Mouse (Mus musculus) intestine, embryonic 16.5 days (tissue): ENCODE measurements around the gene Tubb4b. TPM values are rescaled to one million over a fixed set of nuclear protein-coding genes. Genes with fewer than 3 reads are reported as not detected.
A peak's percentile ranks its signal among the peaks of the same experiment; 100 is the strongest.

ENCODE experiments used
- ATAC-seq: fragments of 200-750 bp; cut with Nextera tagmentation; 2 replicates; pipeline ENCODE4 v1.8.0; 2017; ENCODE audit warnings: moderate TSS enrichment, moderate library complexity
- H3K27ac ChIP-seq: fragments of 300-500 bp; sonication (generic); 2 replicates; pipeline ENCODE4 v1.5.1; 2014; ENCODE audit warnings: mild to moderate bottlenecking, low read length
- H3K27me3 ChIP-seq: fragments of 300-500 bp; sonication (generic); replicated peaks from 2 replicates; pipeline ENCODE4 v1.6.1; 2014; ENCODE audit warnings: low read length, control low read depth, mixed read lengths; ENCODE audit not compliant: control insufficient read depth, insufficient read depth
- H3K36me3 ChIP-seq: fragments of 300-500 bp; sonication (generic); 2 replicates; pipeline ENCODE4 v1.6.1; 2014; ENCODE audit warnings: low read length, control low read depth; ENCODE audit not compliant: control insufficient read depth, insufficient read depth
- H3K4me1 ChIP-seq: fragments of 300-500 bp; sonication (generic); 2 replicates; pipeline ENCODE4 v1.6.1; 2014; ENCODE audit warnings: low read length, control low read depth, mixed read lengths; ENCODE audit not compliant: control insufficient read depth, insufficient read depth
- H3K4me2 ChIP-seq: fragments of 300-500 bp; sonication (generic); 2 replicates; pipeline ENCODE4 v1.6.1; 2014; ENCODE audit warnings: low read depth, low read length, control low read depth
- H3K4me3 ChIP-seq: fragments of 300-500 bp; sonication (generic); 2 replicates; pipeline ENCODE4 v1.5.1; 2014; ENCODE audit warnings: mild to moderate bottlenecking, low read length
- H3K9ac ChIP-seq: fragments of 300-500 bp; sonication (generic); 2 replicates; pipeline ENCODE4 v1.6.1; 2014; ENCODE audit warnings: low read depth, low read length
- H3K9me3 ChIP-seq: fragments of 300-500 bp; sonication (generic); 2 replicates; pipeline ENCODE4 v1.6.1; 2016; ENCODE audit warnings: low read length, control low read depth; ENCODE audit not compliant: control insufficient read depth
- WGBS: fragments of 180-500 bp; shearing (Covaris S2); extraction: QIAGEN DNeasy Blood & Tissue Kit; methylation state at CpG from one replicate; pipeline ENCODE4 v1.1.7; 2014; 5-methylcytosine and 5-hydroxymethylcytosine counted together
- polyA plus RNA-seq: library from polyadenylated mRNA; unstranded; fragments of >200 nt; fragmentation: Nextera tagmentation; extraction: Ambion mirVana; gene quantifications from 2 replicates; pipeline ENCODE4 v1.2.1, GENCODE M21; 2015

Tubb4b gene
- polyA plus RNA-seq, 1 experiment from 2014 or later: 699 TPM

DNA sequence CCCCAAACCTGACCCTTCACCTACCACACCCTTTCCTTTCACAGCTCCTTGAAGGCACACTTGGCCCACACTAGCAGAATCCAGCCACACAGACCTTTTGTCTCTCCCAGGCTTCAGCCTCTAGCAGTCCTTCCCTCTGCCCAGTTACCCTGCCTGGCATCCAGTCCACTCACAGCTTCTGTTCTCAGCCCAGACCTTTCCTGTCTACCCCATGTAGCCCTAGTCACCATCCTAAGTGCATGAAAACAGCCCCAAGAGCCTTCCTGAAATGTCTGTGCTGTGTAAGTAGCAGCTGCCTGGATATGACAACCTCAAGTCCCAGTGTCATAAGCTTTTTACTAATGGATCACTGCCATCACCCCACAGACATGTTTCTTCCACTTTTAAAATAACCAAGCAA, 26.6 kb downstream of the Tubb4b start:
- no peak overlapping the region for H3K4me2 ChIP-seq
- H3K27ac ChIP-seq: peak overlapping the region; percentile 86
- peaks cover 32% of the 10 kb centered on the region for H3K4me1 ChIP-seq
- H3K36me3 ChIP-seq: peaks cover 3% of the 10 kb centered on the region
- no peaks in the 10 kb centered on the region for H3K9me3 ChIP-seq
- no peak overlapping the region for H3K4me3 ChIP-seq
- no peaks in the 10 kb centered on the region for H3K27me3 ChIP-seq
- H3K9ac ChIP-seq: peak overlapping the region; percentile 26
- ATAC-seq: no peak

GRCm38 (mm10) chr2:25197191-25197590, 27.3 kb downstream of the Tubb4b start:
- Histone ChIP-seq H3K27me3 (no peaks in the 10 kb centered on the region), H3K27ac (peak overlapping the region; percentile 86), H3K4me1 (peaks cover 32% of the 10 kb centered on the region), H3K4me2 (peak overlapping the region; percentile 76), H3K9ac (peak overlapping the region; percentile 68), H3K36me3 (no peaks in the 10 kb centered on the region; the same call in 1 of the 2 replicates), H3K9me3 (no peaks in the 10 kb centered on the region), H3K4me3 (peak overlapping the region; percentile 54; the same call in 1 of the 2 replicates)
- 0 out of 2 replicates have a peak, but pooled peaks have one; percentile 9 for ATAC-seq
- WGBS: 33% methylated on average over 2 of the region's 2 CpGs

DNA sequence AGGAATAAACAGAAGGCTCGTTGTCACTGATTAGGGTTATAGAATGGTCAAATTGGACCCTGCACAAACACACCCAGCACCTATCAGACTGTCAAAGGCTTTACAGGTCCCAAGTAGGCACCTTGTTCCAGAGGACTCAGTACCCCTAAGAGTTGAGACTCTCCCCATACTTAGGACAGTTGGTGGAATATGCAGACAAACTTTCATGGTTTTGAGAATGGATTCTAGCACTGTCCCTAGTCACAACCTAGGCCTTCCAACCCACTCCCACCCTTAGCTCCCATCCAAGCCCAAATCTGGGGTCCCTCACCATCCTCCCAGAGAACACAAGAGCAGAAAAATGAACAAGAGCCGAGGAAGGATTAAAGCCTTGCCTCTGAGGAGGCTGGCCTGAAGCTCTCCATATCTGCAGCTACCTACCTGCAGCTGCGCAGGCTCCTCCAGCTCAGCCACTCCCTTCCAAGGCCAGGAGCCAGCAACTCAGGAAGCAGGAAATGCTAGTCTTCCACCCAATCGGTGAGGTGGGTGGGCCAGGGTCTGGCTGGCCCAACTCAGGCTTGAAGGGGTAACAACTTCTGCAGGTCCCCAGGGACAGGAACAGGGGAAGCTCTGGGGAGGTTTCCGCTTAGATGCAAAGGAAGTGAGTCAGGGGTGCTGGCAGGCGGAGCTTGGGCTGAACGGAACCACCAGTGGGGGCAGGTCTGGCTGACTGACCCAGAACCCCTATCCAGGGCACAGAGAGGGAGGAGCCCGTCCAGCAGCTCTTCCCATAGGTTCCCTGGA, 28.1 kb downstream of the Tubb4b start, which contains the start of gene Tor4a:
Gene Tor4a, minus strand, starts transcription at position 715 of the 783 bp plus-strand sequence.
- Histone ChIP-seq H3K4me3 (peak within 1 kb of the TSS; percentile 54), H3K4me2 (peak within 1 kb of the TSS; percentile 76), H3K4me1 (peaks cover 32% of the 10 kb centered on the region), H3K9ac (peak within 1 kb of the TSS; percentile 68), H3K9me3 (no peaks in the 10 kb centered on the region), H3K36me3 (no peaks in the 10 kb centered on the region; the same call in 1 of the 2 replicates), H3K27me3 (no peaks in the 10 kb centered on the region), H3K27ac (peak within 1 kb of the TSS; percentile 86)
- 8% methylated on average over 8 of the region's 8 CpGs for WGBS
- ATAC-seq: peak; percentile 82

DNA sequence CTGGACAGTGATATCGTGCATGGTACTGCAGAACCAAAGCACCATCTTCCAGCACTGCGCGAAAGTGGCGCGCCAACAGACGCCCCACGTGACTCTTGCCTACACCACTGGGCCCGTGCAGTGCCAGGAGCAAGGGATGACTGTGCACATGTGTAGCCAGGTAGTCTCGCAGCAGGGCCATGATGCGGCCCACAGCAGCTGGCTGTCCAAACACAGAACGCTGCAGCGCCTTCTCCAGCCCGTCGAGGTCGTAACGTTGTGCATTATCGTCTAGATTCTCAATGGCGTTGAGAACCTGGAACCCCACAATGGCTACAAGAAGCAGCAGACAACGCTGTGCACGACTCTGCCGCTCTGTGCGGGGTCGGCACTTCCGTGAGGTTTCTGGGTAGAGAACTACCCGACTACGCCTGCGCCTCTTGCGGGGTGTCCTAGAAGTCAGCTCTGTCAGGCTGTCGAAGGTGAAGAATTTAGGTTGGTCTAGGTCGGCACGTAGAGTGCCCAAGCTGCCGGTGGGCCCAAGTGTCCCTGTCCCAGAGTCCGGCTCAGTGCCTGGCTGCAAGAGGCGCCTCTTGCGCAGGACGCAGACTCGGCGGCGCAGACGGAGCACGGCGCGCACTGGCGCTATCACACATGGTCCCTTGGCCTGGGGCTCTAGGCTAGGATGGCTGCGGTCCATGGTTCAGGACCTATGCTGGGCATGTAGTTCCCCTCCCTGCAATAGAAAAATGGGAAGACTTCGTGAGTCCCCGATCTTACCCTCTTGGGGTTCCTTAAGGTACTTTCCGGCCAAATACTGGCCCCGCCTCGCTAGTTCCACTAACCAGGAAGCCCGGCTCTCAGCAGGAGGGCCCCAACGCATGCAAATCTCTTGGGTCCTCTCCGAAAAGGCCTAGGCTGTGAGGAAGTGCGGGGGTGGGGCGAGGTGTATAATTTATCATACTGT, 29.0 kb downstream of the Tubb4b start:
- Histone ChIP-seq H3K9ac (peak overlapping the region; percentile 68), H3K27me3 (no peaks in the 10 kb centered on the region), H3K9me3 (no peaks in the 10 kb centered on the region), H3K4me1 (peaks cover 32% of the 10 kb centered on the region), H3K27ac (peak overlapping the region; percentile 86), H3K36me3 (no peaks in the 10 kb centered on the region; the same call in 1 of the 2 replicates), H3K4me2 (peak overlapping the region; percentile 76), H3K4me3 (peak overlapping the region; percentile 54)
- 15% methylated on average over 55 of the region's 55 CpGs for WGBS
- ATAC-seq: peak; percentile 64

DNA sequence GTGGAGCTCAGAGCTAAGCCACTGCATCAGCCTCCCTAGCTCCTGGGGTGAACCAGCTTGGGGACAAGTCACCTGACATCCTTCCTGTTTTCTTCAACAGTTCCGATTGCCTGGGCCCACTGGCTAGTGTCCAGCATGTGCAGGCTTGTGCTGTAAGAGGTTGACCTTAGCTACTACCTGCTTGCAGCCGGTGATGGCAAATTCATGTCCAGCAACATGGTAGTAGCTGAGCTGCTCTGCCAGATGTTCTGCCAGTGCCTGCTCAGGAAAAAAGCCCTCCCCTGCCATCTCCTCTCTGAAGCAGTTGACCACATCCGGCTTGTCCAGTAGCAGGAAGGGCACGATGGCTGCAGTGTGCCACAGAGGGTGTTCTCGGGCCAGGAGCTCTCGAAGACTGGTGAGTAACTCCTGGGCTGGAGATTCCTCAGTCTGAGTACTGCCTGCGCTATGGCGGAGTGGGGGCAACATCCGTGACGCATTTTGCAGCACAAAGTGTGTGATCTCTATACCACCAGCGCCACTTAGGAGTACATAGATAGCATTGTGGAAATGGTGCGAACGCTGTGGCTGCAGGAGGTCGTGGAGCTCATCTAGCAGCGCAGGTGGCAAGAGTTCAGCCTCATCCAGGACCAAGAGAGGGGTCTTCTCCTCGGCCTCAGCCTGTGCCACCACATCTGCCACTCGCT, 29.9 kb downstream of the Tubb4b start:
- Histone ChIP-seq H3K9ac (peak overlapping the region; percentile 68), H3K27ac (peak overlapping the region; percentile 86), H3K36me3 (no peaks in the 10 kb centered on the region; the same call in 1 of the 2 replicates), H3K4me3 (peak overlapping the region; percentile 54), H3K27me3 (no peaks in the 10 kb centered on the region), H3K9me3 (no peaks in the 10 kb centered on the region), H3K4me2 (peak overlapping the region; percentile 76), H3K4me1 (peaks cover 32% of the 10 kb centered on the region)
- no peak for ATAC-seq
- WGBS: 80% methylated on average over 17 of the region's 17 CpGs

- peak overlapping the region; percentile 76 for H3K4me2 ChIP-seq
- WGBS: 77% methylated on average over 5 of the region's 5 CpGs
- H3K27ac ChIP-seq: peak overlapping the region; percentile 84; the same call in 1 of the 2 replicates
- no peaks in the 10 kb centered on the region for H3K36me3 ChIP-seq
- no peaks in the 10 kb centered on the region for H3K27me3 ChIP-seq
- peaks cover 31% of the 10 kb centered on the region for H3K4me1 ChIP-seq
- peak overlapping the region; percentile 54 for H3K4me3 ChIP-seq
- H3K9me3 ChIP-seq: no peaks in the 10 kb centered on the region
- peak overlapping the region; percentile 68 for H3K9ac ChIP-seq
- no peak for ATAC-seq
These were observed 30.5 kb downstream of the Tubb4b start for GRCm38 (mm10) chr2:25194006-25194405.

DNA sequence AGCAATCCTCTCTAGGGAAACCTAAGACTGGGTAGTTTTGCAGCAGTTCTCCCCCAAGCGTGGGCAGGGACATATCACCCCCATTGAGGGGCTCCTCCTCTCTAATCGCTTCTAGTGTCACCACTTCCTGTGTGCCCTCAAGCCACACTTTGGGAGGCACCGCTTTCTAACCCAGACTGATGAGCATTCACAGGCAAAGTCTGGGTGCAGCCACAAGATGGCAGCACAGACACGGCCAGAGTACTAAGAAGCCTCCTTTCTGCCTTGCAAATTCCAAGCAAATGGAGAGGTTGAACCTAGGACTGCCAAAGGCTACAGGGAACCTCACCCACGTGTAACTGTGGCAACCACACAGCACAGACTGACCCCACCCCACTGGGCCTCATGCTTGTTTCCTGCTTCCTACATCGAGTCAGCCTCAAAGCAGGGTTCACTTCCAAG, 31.2 kb downstream of the Tubb4b start:
- no peaks in the 10 kb centered on the region for H3K36me3 ChIP-seq
- ATAC-seq: peak; percentile 75
- no peaks in the 10 kb centered on the region for H3K9me3 ChIP-seq
- peak overlapping the region; percentile 84 for H3K27ac ChIP-seq
- peaks cover 28% of the 10 kb centered on the region for H3K4me1 ChIP-seq
- WGBS: 2% methylated on average over 6 of the region's 6 CpGs
- H3K4me3 ChIP-seq: peak overlapping the region; percentile 29
- no peaks in the 10 kb centered on the region for H3K27me3 ChIP-seq
- H3K4me2 ChIP-seq: peak overlapping the region; percentile 76
- H3K9ac ChIP-seq: peak overlapping the region; percentile 68; the same call in 1 of the 2 replicates

DNA sequence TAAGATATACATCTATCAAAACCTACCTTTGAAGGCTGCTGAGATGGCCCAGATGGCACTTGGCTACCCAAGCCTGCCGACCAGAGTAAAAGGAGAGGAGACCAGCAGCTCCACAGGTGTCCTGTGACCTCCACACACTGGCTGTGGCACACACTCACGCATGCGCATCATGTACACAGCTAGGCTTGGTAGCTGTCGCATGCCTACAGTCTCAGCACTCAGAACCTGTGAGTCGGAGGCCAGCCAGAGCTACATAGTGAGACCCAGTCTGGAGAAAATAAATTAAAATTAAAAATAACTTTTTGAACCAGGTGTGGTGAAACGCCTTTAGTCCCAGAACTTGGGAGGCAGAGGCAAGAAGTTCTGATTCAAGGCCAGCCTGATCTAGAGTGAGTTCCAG, 36.7 kb downstream of the Tubb4b start:
- H3K4me3 ChIP-seq: no peak overlapping the region

More for the DNA sequence above, 36.7 kb downstream of the Tubb4b start:
- Histone ChIP-seq H3K27me3 (0 out of 2 replicates have a peak, but pooled peaks cover 3% of the 10 kb centered on the region), H3K36me3 (no peaks in the 10 kb centered on the region), H3K9me3 (no peaks in the 10 kb centered on the region), H3K9ac (no peak overlapping the region), H3K4me2 (no peak overlapping the region), H3K27ac (no peak overlapping the region), H3K4me1 (peaks cover 4% of the 10 kb centered on the region; the same call in 1 of the 2 replicates)
- 80% methylated on average over 6 of the region's 6 CpGs for WGBS
- no peak for ATAC-seq
